Mouse (Mus musculus): ENCODE measurements around the gene Ambra1. TPM values are rescaled to one million over a fixed set of nuclear protein-coding genes. Genes with fewer than 3 reads are reported as not detected.

The Ambra1 gene
- polyA plus RNA-seq, 1 experiment from 2014 or later: 21.0 TPM

DNA sequence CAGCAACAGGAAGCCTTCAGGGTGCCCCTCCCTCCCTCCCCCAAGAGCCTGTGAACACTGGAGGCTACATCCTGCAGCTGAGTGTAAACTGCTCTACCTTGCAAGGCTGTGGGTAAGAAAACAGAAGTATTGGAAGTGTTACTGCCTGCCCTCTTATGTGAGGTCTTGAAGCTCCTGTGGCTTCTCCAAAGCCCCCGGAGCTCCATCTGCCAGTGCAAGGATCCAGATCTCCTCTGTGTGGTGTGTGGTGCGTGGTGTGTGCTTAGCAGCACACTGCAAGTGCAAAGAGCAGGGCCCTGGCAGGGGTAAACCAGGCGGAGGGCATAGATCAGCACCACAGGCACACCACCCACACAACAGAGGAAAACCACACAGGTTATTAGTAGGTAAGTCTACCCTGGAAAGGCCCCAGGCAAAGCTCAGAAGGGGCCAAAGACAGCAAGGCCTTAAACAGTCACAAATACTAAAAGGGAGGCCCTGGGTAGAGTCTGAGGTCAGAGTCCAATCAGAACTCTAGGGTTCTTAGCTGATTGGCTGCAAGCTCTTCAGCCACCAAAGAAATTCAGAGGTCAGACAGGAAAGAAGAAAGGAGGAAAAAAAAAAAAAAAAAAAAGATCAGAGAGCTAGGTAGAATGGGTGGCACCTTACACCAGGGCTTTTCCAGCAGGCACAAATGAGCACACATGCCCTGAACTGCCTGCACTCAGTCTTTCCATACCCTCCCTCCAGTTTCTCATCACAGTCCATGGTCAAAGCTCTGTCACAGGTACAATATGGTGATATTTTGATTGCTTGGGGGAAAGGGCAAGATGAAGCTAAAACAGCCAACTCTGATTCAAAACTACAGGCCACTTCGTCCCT, 232.2 kb downstream of the Ambra1 start:
- H3K27ac ChIP-seq (replicated peaks): no peak overlapping the region
- H3K4me3 ChIP-seq: peak overlapping the region; percentile 82
- peaks cover 9% of the 10 kb centered on the region; the same call in 1 of the 2 replicates for H3K27me3 ChIP-seq
- H3K36me3 ChIP-seq: no peaks in the 10 kb centered on the region
- peaks cover 61% of the 10 kb centered on the region for H3K4me1 ChIP-seq (replicated peaks)
- peak overlapping the region; percentile 85 for H3K4me2 ChIP-seq
- ATAC-seq (ENCODE audit: low read depth): no peak
- H3K9me3 ChIP-seq: no peaks in the 10 kb centered on the region
- WGBS: 58% methylated on average over 4 of the region's 4 CpGs
- H3K9ac ChIP-seq: peak overlapping the region; percentile 93

DNA sequence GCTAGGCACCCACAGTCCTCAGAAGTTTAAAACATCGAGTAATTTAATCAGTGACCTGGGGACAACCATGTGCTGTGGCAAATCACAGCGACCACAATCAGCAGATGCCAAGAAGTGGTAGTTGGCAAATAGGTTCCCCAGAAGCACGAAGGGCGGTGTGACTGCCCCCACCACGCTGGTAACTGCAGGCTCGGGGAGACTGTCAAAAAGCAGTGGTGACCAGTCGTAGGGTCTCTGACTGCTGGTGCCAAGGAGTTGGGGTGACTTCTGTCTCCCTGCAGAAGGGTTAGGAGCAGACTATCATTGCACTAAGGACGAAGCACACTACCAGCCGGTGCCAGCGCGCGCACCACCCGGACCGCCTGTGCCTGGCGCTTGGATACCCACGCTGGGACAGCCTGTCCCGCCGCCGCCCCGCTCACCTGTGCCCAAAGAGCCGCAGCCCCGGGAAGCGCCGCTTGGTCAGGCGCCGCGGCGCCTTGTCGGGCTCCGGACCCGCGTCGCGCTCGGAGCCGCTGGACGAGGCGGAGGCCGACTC, 233.0 kb downstream of the Ambra1 start:
- peak overlapping the region; percentile 82 for H3K4me3 ChIP-seq
- peaks cover 53% of the 10 kb centered on the region for H3K4me1 ChIP-seq (replicated peaks)
- peaks cover 9% of the 10 kb centered on the region; the same call in 1 of the 2 replicates for H3K27me3 ChIP-seq
- no peaks in the 10 kb centered on the region for H3K9me3 ChIP-seq
- H3K9ac ChIP-seq: peak overlapping the region; percentile 93
- ATAC-seq (ENCODE audit: low read depth): peak; percentile 69
- H3K4me2 ChIP-seq: peak overlapping the region; percentile 85
- H3K27ac ChIP-seq (replicated peaks): peak overlapping the region; percentile 85
- H3K36me3 ChIP-seq: no peaks in the 10 kb centered on the region
- under 1% methylated on average over 39 of the region's 39 CpGs for WGBS

DNA sequence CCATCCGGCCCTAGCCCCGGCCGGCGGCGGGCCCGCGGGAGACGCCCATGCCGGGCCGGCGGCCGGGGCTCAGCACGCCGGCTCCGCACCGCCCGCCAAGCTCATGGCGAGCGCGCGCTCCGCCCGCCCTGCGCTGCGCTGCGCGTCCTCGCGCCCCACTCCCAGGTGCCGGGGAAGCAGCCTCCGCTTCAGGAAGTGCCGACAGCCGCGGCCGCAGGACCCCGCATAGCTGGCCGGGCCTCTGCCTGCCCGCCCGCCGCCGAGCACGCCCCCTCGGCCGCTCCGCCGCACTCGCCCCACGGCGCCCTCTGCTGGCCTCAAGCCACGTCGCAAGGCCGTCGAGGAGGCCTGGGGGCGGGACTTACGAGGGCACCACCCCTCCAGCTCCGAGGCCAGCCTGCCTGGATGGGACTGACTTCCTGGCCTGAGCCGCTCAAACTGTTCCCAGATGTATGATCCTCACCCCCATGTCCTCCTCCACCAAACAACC, 233.6 kb downstream of the Ambra1 start:
- Histone ChIP-seq H3K4me3 (peak overlapping the region; percentile 82), H3K4me2 (peak overlapping the region; percentile 85), H3K9ac (peak overlapping the region; percentile 93), H3K36me3 (no peaks in the 10 kb centered on the region), H3K27me3 (peaks cover 9% of the 10 kb centered on the region; the same call in 1 of the 2 replicates), H3K27ac (replicated peaks) (peak overlapping the region; percentile 85), H3K4me1 (replicated peaks) (peaks cover 50% of the 10 kb centered on the region), H3K9me3 (no peaks in the 10 kb centered on the region)
- peak; percentile 94 for ATAC-seq (ENCODE audit: low read depth)
- WGBS: under 1% methylated on average over 47 of the region's 57 CpGs

DNA sequence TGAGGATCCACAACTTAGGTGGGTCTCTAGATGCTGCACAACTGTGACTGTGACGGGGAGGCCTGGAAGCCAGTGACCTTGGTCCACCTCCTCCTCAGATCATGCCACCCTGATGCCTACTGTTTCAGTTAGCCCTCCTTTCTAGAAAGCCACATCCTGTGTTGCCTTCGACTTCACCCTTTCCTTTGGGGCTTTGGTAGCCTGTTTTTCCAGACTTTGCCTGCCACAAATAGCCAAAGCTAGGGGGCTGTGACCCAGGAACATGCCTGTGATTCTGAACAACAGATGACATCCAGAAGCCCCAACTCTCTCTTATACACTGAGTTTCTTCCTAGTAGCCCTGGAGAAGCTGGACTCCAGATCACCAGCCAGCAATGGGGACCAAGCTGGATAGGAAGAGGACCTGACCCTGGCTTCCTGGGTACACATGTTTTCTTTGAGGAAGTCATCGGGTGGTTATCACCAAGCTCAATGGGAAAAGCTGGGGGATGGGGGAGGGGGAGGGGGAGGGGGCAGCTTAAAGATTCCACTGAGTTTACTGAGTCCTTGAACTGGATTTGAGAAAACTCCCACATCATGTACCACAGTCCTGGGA, 234.8 kb downstream of the Ambra1 start:
- H3K36me3 ChIP-seq: no peaks in the 10 kb centered on the region
- peaks cover 38% of the 10 kb centered on the region for H3K4me1 ChIP-seq (replicated peaks)
- no peaks in the 10 kb centered on the region for H3K9me3 ChIP-seq
- WGBS: 81% methylated on average over 3 of the region's 3 CpGs
- peaks cover 9% of the 10 kb centered on the region; the same call in 1 of the 2 replicates for H3K27me3 ChIP-seq
- no peak for ATAC-seq (ENCODE audit: low read depth)
- H3K4me3 ChIP-seq: no peak overlapping the region; the same call in 1 of the 2 replicates
- H3K9ac ChIP-seq: no peak overlapping the region
- peak overlapping the region; percentile 85 for H3K4me2 ChIP-seq
- H3K27ac ChIP-seq (replicated peaks): no peak overlapping the region

DNA sequence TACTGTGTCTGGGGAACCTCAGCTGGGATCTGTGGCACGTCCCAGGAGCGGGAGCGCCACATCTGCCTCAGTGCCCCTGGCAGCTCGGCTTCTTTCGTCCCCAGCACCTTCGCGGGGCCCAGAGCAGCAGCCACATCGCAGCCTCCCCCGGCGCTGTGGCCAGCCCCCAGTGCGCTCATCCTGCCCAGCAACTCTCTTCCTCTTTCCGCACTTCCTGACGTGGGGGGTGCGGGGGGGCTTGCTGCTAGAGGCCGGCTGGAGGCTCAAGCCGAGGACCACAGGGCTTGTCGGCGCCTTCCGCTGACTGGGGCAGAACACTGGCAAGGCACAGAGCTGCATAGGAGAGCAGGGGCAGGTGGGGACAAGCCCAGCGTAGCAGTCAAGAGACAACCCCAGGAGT, 235.5 kb downstream of the Ambra1 start:
- Histone ChIP-seq H3K4me1 (replicated peaks) (peaks cover 31% of the 10 kb centered on the region), H3K36me3 (no peaks in the 10 kb centered on the region), H3K9me3 (no peaks in the 10 kb centered on the region), H3K27me3 (peaks cover 9% of the 10 kb centered on the region; the same call in 1 of the 2 replicates), H3K9ac (peak overlapping the region; percentile 53; the same call in 1 of the 2 replicates), H3K4me2 (peak overlapping the region; percentile 85), H3K27ac (replicated peaks) (no peak overlapping the region), H3K4me3 (peak overlapping the region; percentile 12; the same call in 1 of the 2 replicates)
- 23% methylated on average over 20 of the region's 20 CpGs for WGBS
- ATAC-seq (ENCODE audit: low read depth): no peak

DNA sequence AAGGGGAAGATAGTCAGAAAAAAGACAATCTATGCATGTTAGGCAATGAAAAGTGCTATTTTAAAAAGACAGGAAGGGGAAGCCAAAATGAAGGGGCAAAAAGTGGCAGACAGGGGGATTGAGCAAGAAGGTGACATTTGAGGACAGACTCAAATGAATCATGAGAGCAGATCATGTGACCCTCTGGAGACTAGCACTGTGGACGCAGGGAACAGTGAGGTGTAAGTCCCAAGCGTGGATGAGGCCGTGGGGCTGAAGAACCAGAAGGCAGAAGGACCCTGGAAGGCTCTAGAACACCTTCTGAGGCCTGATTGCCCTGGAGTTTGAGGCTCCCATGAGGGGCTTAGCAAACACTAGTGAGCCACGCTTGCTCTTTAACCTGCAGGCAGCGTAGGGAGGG, 236.4 kb downstream of the Ambra1 start:
- Histone ChIP-seq H3K9ac (no peak overlapping the region), H3K27ac (replicated peaks) (no peak overlapping the region), H3K9me3 (no peaks in the 10 kb centered on the region), H3K4me1 (replicated peaks) (peaks cover 32% of the 10 kb centered on the region), H3K4me3 (no peak overlapping the region), H3K4me2 (no peak overlapping the region), H3K27me3 (peaks cover 9% of the 10 kb centered on the region; the same call in 1 of the 2 replicates), H3K36me3 (no peaks in the 10 kb centered on the region)
- 84% methylated on average over 5 of the region's 5 CpGs for WGBS
- no peak for ATAC-seq (ENCODE audit: low read depth)

DNA sequence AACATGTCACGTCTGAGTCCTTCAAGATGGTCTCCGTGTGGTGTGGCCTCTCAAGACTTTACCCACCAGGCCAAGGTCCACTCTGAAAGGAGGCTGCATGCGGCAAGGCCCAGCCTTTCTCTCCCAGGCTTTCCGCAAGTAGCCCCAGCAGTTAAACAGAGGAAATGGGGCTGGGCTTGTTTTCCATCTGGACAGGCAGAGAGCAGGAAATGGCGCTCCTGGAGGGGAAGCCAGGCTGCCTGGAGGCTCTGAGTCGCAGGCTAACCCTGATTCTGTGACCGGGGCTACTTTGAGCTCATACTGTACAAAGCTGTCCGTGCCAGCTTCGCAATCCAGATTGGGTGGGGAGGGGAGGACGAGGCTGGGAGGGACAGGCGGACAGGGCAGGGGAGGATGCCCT, 238.0 kb downstream of the Ambra1 start:
- H3K9ac ChIP-seq: 0 out of 2 replicates have a peak overlapping the region, but pooled peaks have one; percentile 13
- H3K4me1 ChIP-seq (replicated peaks): peaks cover 30% of the 10 kb centered on the region
- 0 out of 2 replicates have a peak overlapping the region, but pooled peaks have one; percentile 30 for H3K27ac ChIP-seq (replicated peaks)

More for the DNA sequence above, 238.0 kb downstream of the Ambra1 start:
- H3K27me3 ChIP-seq: peaks cover 9% of the 10 kb centered on the region; the same call in 1 of the 2 replicates
- no peaks in the 10 kb centered on the region for H3K36me3 ChIP-seq
- 60% methylated on average over 11 of the region's 11 CpGs for WGBS
- ATAC-seq (ENCODE audit: low read depth): no peak
- no peaks in the 10 kb centered on the region for H3K9me3 ChIP-seq
- no peak overlapping the region for H3K4me3 ChIP-seq
- no peak overlapping the region for H3K4me2 ChIP-seq

Small RNA genes lying within 50 kb of the gene (microRNA-seq; reads per million reads assigned to microRNA genes)
- not detected for gene Mir6999

Other genes with a start within 250 kb of the Ambra1 start
- 102 and 113 TPM in 2 replicates for gene Ckap5, start 203.4 kb upstream of the Ambra1 start, polyA plus RNA-seq (2015; fragmentation: Nextera tagmentation; extraction: Ambion mirVana)
- gene F2, start 93.7 kb upstream of the Ambra1 start, polyA plus RNA-seq (2015; fragmentation: Nextera tagmentation; extraction: Ambion mirVana): 0.20 and 0.34 TPM in 2 replicates
- gene Zfp408, start 80.3 kb upstream of the Ambra1 start, polyA plus RNA-seq (2015; fragmentation: Nextera tagmentation; extraction: Ambion mirVana): 11.3 and 12.9 TPM in 2 replicates
- gene Arhgap1, start 80.3 kb upstream of the Ambra1 start, polyA plus RNA-seq (2015; fragmentation: Nextera tagmentation; extraction: Ambion mirVana): 87.2 and 90.6 TPM in 2 replicates
- gene Atg13, start 19.6 kb upstream of the Ambra1 start, polyA plus RNA-seq (2015; fragmentation: Nextera tagmentation; extraction: Ambion mirVana): 36.0 and 36.2 TPM in 2 replicates
- gene Harbi1, start 19.3 kb upstream of the Ambra1 start, polyA plus RNA-seq (2015; fragmentation: Nextera tagmentation; extraction: Ambion mirVana): 19.5 and 22.4 TPM in 2 replicates
- gene Chrm4, start 197.1 kb downstream of the Ambra1 start, polyA plus RNA-seq (2015; fragmentation: Nextera tagmentation; extraction: Ambion mirVana): 1.2 and 1.5 TPM in 2 replicates
- 289 and 336 TPM in 2 replicates for gene Mdk, start 202.2 kb downstream of the Ambra1 start, polyA plus RNA-seq (2015; fragmentation: Nextera tagmentation; extraction: Ambion mirVana)
- gene Gm9821, start 215.6 kb downstream of the Ambra1 start, polyA plus RNA-seq (2015; fragmentation: Nextera tagmentation; extraction: Ambion mirVana): 0.22 TPM in 1 of 2 replicates, not detected in the other
- 35.7 and 38.8 TPM in 2 replicates for gene Dgkz, start 245.7 kb downstream of the Ambra1 start, polyA plus RNA-seq (2015; fragmentation: Nextera tagmentation; extraction: Ambion mirVana)